25 mouse cellular contexts compared by ENCODE assay signal in the genomic region with DNA sequence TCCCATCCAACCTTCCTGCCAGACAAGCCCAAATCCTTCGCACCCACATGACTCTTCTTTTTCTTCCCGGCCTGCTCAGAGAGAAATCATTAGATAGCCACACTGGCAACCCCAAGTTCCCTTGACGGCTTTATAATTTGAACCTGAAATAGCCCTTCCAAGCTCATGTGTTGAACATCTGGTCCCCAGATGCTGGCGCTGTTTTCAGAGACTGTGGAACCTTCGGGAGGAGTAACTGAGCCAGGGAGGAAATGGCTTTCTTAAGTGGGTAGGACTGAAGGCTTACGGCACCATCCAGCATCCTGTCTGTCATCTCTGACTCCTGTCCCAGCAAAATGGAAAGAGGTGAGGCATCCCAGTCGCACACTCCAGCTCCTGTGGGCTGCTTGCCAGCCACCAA. TPM values are rescaled to one million over a fixed set of nuclear protein-coding genes. Genes with fewer than 3 reads are reported as not detected.
DNase-seq lines count a peak whose midpoint lies in the region; ATAC-seq lines count a peak whose summit lies in the region.
"Had no signal": no experiment of that assay in that cellular context is flagged by ENCODE, and none has a peak within 500 bp of the region (broad histone marks: within the 10 kb centered on the region; RNA-seq: fewer than 3 reads in every experiment).

No protein-coding gene starts in this region.

- no peak overlapping the region for H3K9ac ChIP-seq in neural tube, embryonic 15.5 days (replicated peaks)
- H3K9ac ChIP-seq in embryonic facial prominence, embryonic 12.5 days = no peak overlapping the region
- no peak overlapping the region for H3K9ac ChIP-seq in limb, embryonic 11.5 days (ENCODE audit: low read length)
- H3K9ac ChIP-seq: midbrain, embryonic 13.5 days had no signal

- no peak for ATAC-seq in neural tube, embryonic 15.5 days (ENCODE audit: low FRiP score)
- ATAC-seq in embryonic facial prominence, embryonic 12.5 days (ENCODE audit: insufficient number of reproducible peaks, insufficient read depth, low FRiP score, low TSS enrichment) = no peak
- ATAC-seq in limb, embryonic 11.5 days (ENCODE audit: insufficient number of reproducible peaks, low FRiP score, low TSS enrichment, low read depth) = peak; percentile 44; the same call in 1 of the 2 replicates
- no peak for ATAC-seq in megakaryocyte progenitor cell, adult 5-6 weeks (replicated peaks; ENCODE audit: poor library complexity)
- ATAC-seq: lung, postnatal 0 days; midbrain, embryonic 13.5 days had no signal

- no peaks in the 10 kb centered on the region for H3K27me3 ChIP-seq in neural tube, embryonic 15.5 days (replicated peaks)
- no peaks in the 10 kb centered on the region for H3K27me3 ChIP-seq in embryonic facial prominence, embryonic 12.5 days
- no peaks in the 10 kb centered on the region for H3K27me3 ChIP-seq in limb, embryonic 11.5 days (ENCODE audit: control insufficient read depth, insufficient read depth, low read length)
- H3K27me3 ChIP-seq: midbrain, embryonic 13.5 days had no signal

- no peak overlapping the region for H3K4me3 ChIP-seq in neural tube, embryonic 15.5 days (replicated peaks)
- H3K4me3 ChIP-seq in embryonic facial prominence, embryonic 12.5 days = no peak overlapping the region
- no peak overlapping the region for H3K4me3 ChIP-seq in limb, embryonic 11.5 days (ENCODE audit: low read depth, low read length)
- H3K4me3 ChIP-seq: left cerebral cortex, adult 2 months; midbrain, embryonic 13.5 days had no signal

- no peaks in the 10 kb centered on the region for H3K9me3 ChIP-seq in neural tube, embryonic 15.5 days (replicated peaks)
- H3K9me3 ChIP-seq in embryonic facial prominence, embryonic 12.5 days = no peaks in the 10 kb centered on the region
- no peaks in the 10 kb centered on the region for H3K9me3 ChIP-seq in limb, embryonic 11.5 days (ENCODE audit: control insufficient read depth, low read length)
- H3K9me3 ChIP-seq: midbrain, embryonic 13.5 days had no signal

- peak; percentile 72 for DNase-seq in neural tube, embryonic 10.5 days (ENCODE audit: extremely low spot score, low spot score)
- peak; percentile 88 for DNase-seq in limb, embryonic 11.5 days (ENCODE audit: low spot score)
- peak; percentile 8 for DNase-seq in skeletal muscle tissue, adult 2 months (ENCODE audit: low read depth, low spot score)
- DNase-seq in spleen, postnatal 14 days (ENCODE audit: low spot score in 2 of 2) = no peak
- DNase-seq in kidney, postnatal 4 days = no peak
- DNase-seq: B cell, adult 2 months; cerebellum, adult 18-20 months; gastrocnemius, postnatal 10 days; heart, adult 18-20 months; heart, postnatal 36 days; kidney, adult 18-20 months; kidney, postnatal 10 days; left cerebral cortex, postnatal 4 days; thymus, postnatal 14 days had no signal

- 80% methylated on average over 7 of the region's 7 CpGs for WGBS in neural tube, embryonic 15.5 days
- WGBS in embryonic facial prominence, embryonic 12.5 days = 15% methylated on average over 7 of the region's 7 CpGs
- 16% methylated on average over 7 of the region's 7 CpGs for WGBS in limb, embryonic 11.5 days

- no peak overlapping the region for H3K27ac ChIP-seq in neural tube, embryonic 15.5 days (replicated peaks)
- H3K27ac ChIP-seq in embryonic facial prominence, embryonic 12.5 days = 0 out of 2 replicates have a peak overlapping the region, but pooled peaks have one; percentile 8
- H3K27ac ChIP-seq in limb, embryonic 11.5 days (replicated peaks; ENCODE audit: low read depth, low read length) = peak overlapping the region; percentile 70
- H3K27ac ChIP-seq: left cerebral cortex, adult 2 months; midbrain, embryonic 13.5 days had no signal

- H3K36me3 ChIP-seq in neural tube, embryonic 15.5 days = no peaks in the 10 kb centered on the region
- no peaks in the 10 kb centered on the region for H3K36me3 ChIP-seq in embryonic facial prominence, embryonic 12.5 days
- no peaks in the 10 kb centered on the region for H3K36me3 ChIP-seq in limb, embryonic 11.5 days (ENCODE audit: control insufficient read depth, insufficient read depth, low read length)
- H3K36me3 ChIP-seq: midbrain, embryonic 13.5 days had no signal

- H3K4me1 ChIP-seq in neural tube, embryonic 15.5 days = no peaks in the 10 kb centered on the region
- H3K4me1 ChIP-seq in embryonic facial prominence, embryonic 12.5 days = peaks cover 20% of the 10 kb centered on the region
- H3K4me1 ChIP-seq in limb, embryonic 11.5 days (ENCODE audit: control insufficient read depth, insufficient read depth, low read length) = peaks cover 12% of the 10 kb centered on the region
- H3K4me1 ChIP-seq: midbrain, embryonic 13.5 days had no signal

- H3K4me2 ChIP-seq in neural tube, embryonic 15.5 days = no peak overlapping the region
- H3K4me2 ChIP-seq in embryonic facial prominence, embryonic 12.5 days (replicated peaks) = no peak overlapping the region
- H3K4me2 ChIP-seq in limb, embryonic 11.5 days (ENCODE audit: low read depth, severe bottlenecking) = no peak overlapping the region
- H3K4me2 ChIP-seq: midbrain, embryonic 13.5 days had no signal

RNA-seq across cellular contexts. Expression of gene 1700001C02Rik, which starts 31.5 kb away (rescaled TPM):
- 0.36 and 0.65 TPM in 2 replicates for polyA plus RNA-seq in neural tube, embryonic 15.5 days (2015; fragmentation: Nextera tagmentation; extraction: Ambion mirVana)
- polyA plus RNA-seq in embryonic facial prominence, embryonic 12.5 days (2016; fragmentation: Nextera tagmentation; extraction: Ambion mirVana) = not detected in 2 replicates
- polyA plus RNA-seq in limb, embryonic 11.5 days (2014; fragmentation: Nextera tagmentation; extraction: Ambion mirVana) = not detected in 2 replicates
- not detected in 2 replicates for total RNA-seq in megakaryocyte progenitor cell, adult 5-6 weeks (2015)
- total RNA-seq in megakaryocyte progenitor cell, adult 5-6 weeks (2017) = not detected in 2 replicates
- total RNA-seq: adrenal gland, adult 18-20 months; adrenal gland, postnatal 4 days; gastrocnemius, postnatal 10 days; heart, adult 18-20 months; heart, postnatal 36 days; left cerebral cortex, adult 2 months; left cerebral cortex, postnatal 4 days had no signal
- polyA plus RNA-seq: frontal cortex, adult 2 months; heart, embryonic 14.5 days; liver, embryonic 16.5 days had no signal

RNA-seq across cellular contexts. Expression of gene Otof, which starts 35.6 kb away (rescaled TPM):
- 7.2 and 7.8 TPM in 2 replicates for polyA plus RNA-seq in neural tube, embryonic 15.5 days (2015; fragmentation: Nextera tagmentation; extraction: Ambion mirVana)
- polyA plus RNA-seq in embryonic facial prominence, embryonic 12.5 days (2016; fragmentation: Nextera tagmentation; extraction: Ambion mirVana) = 0.24 and 0.56 TPM in 2 replicates
- polyA plus RNA-seq in limb, embryonic 11.5 days (2014; fragmentation: Nextera tagmentation; extraction: Ambion mirVana) = 0.07 TPM in 1 of 2 replicates, not detected in the other
- not detected in 2 replicates for total RNA-seq in megakaryocyte progenitor cell, adult 5-6 weeks (2015)
- total RNA-seq in megakaryocyte progenitor cell, adult 5-6 weeks (2017) = 0.08 TPM in 1 of 2 replicates, not detected in the other
- total RNA-seq: heart, adult 18-20 months; heart, postnatal 36 days had no signal
- polyA plus RNA-seq: liver, embryonic 16.5 days had no signal

RNA-seq across cellular contexts. Expression of gene Cib4, which starts 48.3 kb away (rescaled TPM):
- polyA plus RNA-seq in neural tube, embryonic 15.5 days (2015; fragmentation: Nextera tagmentation; extraction: Ambion mirVana) = not detected in 2 replicates
- polyA plus RNA-seq in embryonic facial prominence, embryonic 12.5 days (2016; fragmentation: Nextera tagmentation; extraction: Ambion mirVana) = not detected in 2 replicates
- polyA plus RNA-seq in limb, embryonic 11.5 days (2014; fragmentation: Nextera tagmentation; extraction: Ambion mirVana) = not detected in 2 replicates
- total RNA-seq in megakaryocyte progenitor cell, adult 5-6 weeks (2015) = not detected in 2 replicates
- not detected in 2 replicates for total RNA-seq in megakaryocyte progenitor cell, adult 5-6 weeks (2017)
- total RNA-seq: gastrocnemius, postnatal 10 days; heart, adult 18-20 months; heart, postnatal 36 days; left cerebral cortex, adult 2 months; left cerebral cortex, postnatal 4 days had no signal
- polyA plus RNA-seq: frontal cortex, adult 2 months; heart, embryonic 14.5 days; liver, embryonic 16.5 days; midbrain, embryonic 13.5 days had no signal

Comparison
In these comparisons a context has a peak if more than half of its experiments do, and no peak if none do; other contexts are left out.
1. DNase-seq: peak in neural tube, embryonic 10.5 days (single experiment), limb, embryonic 11.5 days (single experiment) and skeletal muscle tissue, adult 2 months (single experiment); none in spleen, postnatal 14 days (0 of 2) and kidney, postnatal 4 days (0 of 2).